ENCODE assay signal across 8 mouse cellular contexts in the genomic region with DNA sequence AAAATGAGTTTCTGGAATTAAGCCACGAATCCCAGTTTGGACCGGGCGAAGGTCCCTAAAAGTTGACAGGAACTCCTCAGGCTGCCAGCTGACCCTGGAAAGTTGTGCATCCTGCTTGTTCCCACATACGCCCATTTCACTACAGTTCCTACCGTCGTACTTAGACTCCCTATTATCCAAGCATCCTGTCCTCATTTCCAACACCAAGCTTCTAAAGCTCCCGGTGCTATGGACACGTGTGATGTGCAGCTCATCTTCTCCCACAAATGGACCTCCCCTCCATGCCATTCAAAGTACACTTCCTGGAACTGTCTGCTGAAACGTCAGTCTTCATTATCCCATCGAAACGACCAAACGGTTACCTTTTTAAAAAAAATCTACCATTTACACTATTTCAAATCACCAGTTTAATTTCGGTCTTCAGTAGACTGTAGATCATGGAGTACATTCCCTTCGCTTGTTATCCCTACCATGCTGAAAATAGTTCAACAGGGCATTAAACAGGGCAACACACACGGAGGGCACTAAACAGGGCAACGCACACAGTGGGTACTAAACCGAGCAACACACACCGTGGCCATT. TPM values are rescaled to one million over a fixed set of nuclear protein-coding genes. Genes with fewer than 3 reads are reported as not detected.
DNase-seq lines count a peak whose midpoint lies in the region; ATAC-seq and TF ChIP-seq lines count a peak whose summit lies in the region.

No protein-coding gene starts in this region.

- H3K4me1 ChIP-seq in kidney, embryonic 16.5 days (ENCODE audit: insufficient read depth, low read length): peaks cover 14% of the 10 kb centered on the region

- no peak; the same call in 1 of the 2 replicates for ATAC-seq in kidney, embryonic 16.5 days (ENCODE audit: low FRiP score, low TSS enrichment)

- peak overlapping the region; percentile 85 for H3K4me2 ChIP-seq in kidney, embryonic 16.5 days (replicated peaks; ENCODE audit: low read depth, low read length)

- 10% methylated on average over 18 of the region's 18 CpGs for WGBS in kidney, embryonic 16.5 days
- 12% methylated on average over 18 of the region's 18 CpGs for WGBS in macrophage (ENCODE audit: missing documents)

- H3K36me3 ChIP-seq in C2C12 (ENCODE audit: control insufficient read depth, insufficient read depth) (peaks cover 4% of the 10 kb centered on the region), macrophage (ENCODE audit: inconsistent target) (no peaks in the 10 kb centered on the region)
- no peaks in the 10 kb centered on the region for H3K36me3 ChIP-seq in kidney, embryonic 16.5 days (ENCODE audit: insufficient read depth, low read length)

- no peak for TF ChIP-seq CTCF in C2C12 (IDR thresholded peaks at IDR 0.05; ENCODE audit: control insufficient read depth, insufficient read depth, insufficient read length)

- H3K27ac ChIP-seq in kidney, embryonic 16.5 days (ENCODE audit: low read length): peak overlapping the region; percentile 98
- H3K27ac ChIP-seq in macrophage: peak overlapping the region; percentile 86

- H3K79me3 ChIP-seq in C2C12 (ENCODE audit: low read depth): peaks cover 30% of the 10 kb centered on the region

- peak overlapping the region; percentile 61 for H3K4me3 ChIP-seq in C2C12 (ENCODE audit: insufficient read depth, poor library complexity, severe bottlenecking)
- H3K4me3 ChIP-seq in kidney, embryonic 16.5 days (ENCODE audit: low read length): peak overlapping the region; percentile 99
- H3K4me3 ChIP-seq in macrophage (ENCODE audit: inconsistent target): peak overlapping the region; percentile 87

- peaks cover 5% of the 10 kb centered on the region; the same call in 1 of the 2 replicates for H3K9me3 ChIP-seq in kidney, embryonic 16.5 days (ENCODE audit: low read length)

- H3ac ChIP-seq in C2C12 (ENCODE audit: control insufficient read depth, insufficient read length, low read depth): peak overlapping the region; percentile 95

- H3K27me3 ChIP-seq in C2C12 (ENCODE audit: control insufficient read depth, insufficient read depth, insufficient read length): no peaks in the 10 kb centered on the region
- H3K27me3 ChIP-seq in kidney, embryonic 16.5 days (ENCODE audit: insufficient read depth, low read length): no peaks in the 10 kb centered on the region

- peak; percentile 26 for DNase-seq in adrenal gland, adult 2 months
- no peak for DNase-seq in adrenal gland, adult 8-10 months
- DNase-seq in cerebellum, adult 9-10 months: peak; percentile 62
- DNase-seq in heart, adult 9 months (ENCODE audit: low spot score in 2 of 2): peak; percentile 7
- no peak for DNase-seq in ovary, adult 18-20 months (ENCODE audit: low spot score)

- H3K79me2 ChIP-seq in C2C12 (ENCODE audit: control insufficient read depth, insufficient read depth): peaks cover 36% of the 10 kb centered on the region
- peaks cover 29% of the 10 kb centered on the region for H3K79me2 ChIP-seq in macrophage (ENCODE audit: inconsistent target)

- peak overlapping the region; percentile 84 for H3K9ac ChIP-seq in kidney, embryonic 16.5 days (replicated peaks; ENCODE audit: low read length)

TF ChIP-seq in C2C12, 6 proteins besides CTCF, POLR2A, EP300 and RAD21:
- no peak for TF ChIP-seq USF1 (IDR thresholded peaks at IDR 0.05; ENCODE audit: low read depth)
- no peak for TF ChIP-seq MYOG (IDR thresholded peaks at IDR 0.05; ENCODE audit: control insufficient read depth, extremely low read depth, insufficient read length)
- TF ChIP-seq CEBPB (IDR thresholded peaks at IDR 0.05; ENCODE audit: low read depth): no peak
- TF ChIP-seq FOSL1 (IDR thresholded peaks at IDR 0.05; ENCODE audit: insufficient read depth, low read length, poor library complexity, severe bottlenecking): no peak
- no peak for TF ChIP-seq MAX (IDR thresholded peaks at IDR 0.05)
- TF ChIP-seq MYOD1 (IDR thresholded peaks at IDR 0.05; ENCODE audit: control insufficient read depth, insufficient read length, low read depth): no peak
TF ChIP-seq in C2C12: peak in this region for 0.

RNA-seq across cellular contexts. Expression of a gene that starts 1.5 kb away (rescaled TPM):
- total RNA-seq in adrenal gland, adult 2 months (2021): 10 to 100 TPM; 29.0 to 29.1 TPM
- 220 and 234 TPM in 2 replicates for polyA plus RNA-seq in adrenal gland, adult 2 months (2012; rRNA removed)
- total RNA-seq in adrenal gland, adult 8-10 months (2022): 10 to 100 TPM; 25.9 to 34.6 (median 29.9) TPM
- polyA plus RNA-seq in C2C12 (2012; fragmentation: generic; extraction: Trizol) (28.6 TPM), macrophage (2018) (15.0 to 35.3 TPM (median 29.0 TPM) in 3 replicates)
- 65.6 and 78.8 TPM in 2 replicates for polyA plus RNA-seq in kidney, embryonic 16.5 days (2015; fragmentation: Nextera tagmentation; extraction: Ambion mirVana)
- 10 to 100 TPM in 10 of 26 experiments, 1 to 10 TPM in 16; 1.8 to 24.0 (median 8.8) TPM for total RNA-seq in macrophage (2018; cell fraction: chromatin; rRNA removed)
- total RNA-seq in macrophage (2018; cell fraction: cytosol; rRNA removed): 10 to 100 TPM; 10.6 to 29.0 (median 21.1) TPM
- total RNA-seq in macrophage (2018; cell fraction: nucleus; rRNA removed): 10 to 100 TPM in 20 of 26 experiments, 1 to 10 TPM in 6; 4.6 to 40.4 (median 15.8) TPM

Comparison
In these comparisons a context has a peak if more than half of its experiments do, and no peak if none do; other contexts are left out.
1. DNase-seq: peak in adrenal gland, adult 2 months (single experiment), cerebellum, adult 9-10 months (single experiment) and heart, adult 9 months (2 of 2); none in adrenal gland, adult 8-10 months (single experiment) and ovary, adult 18-20 months (single experiment).
2. Peak in every context shown above with its lines, with median percentiles within 50 percentile points of each other: H3K4me3 ChIP-seq.